Mouse (Mus musculus): ENCODE data around the gene Ank2.

DNA sequence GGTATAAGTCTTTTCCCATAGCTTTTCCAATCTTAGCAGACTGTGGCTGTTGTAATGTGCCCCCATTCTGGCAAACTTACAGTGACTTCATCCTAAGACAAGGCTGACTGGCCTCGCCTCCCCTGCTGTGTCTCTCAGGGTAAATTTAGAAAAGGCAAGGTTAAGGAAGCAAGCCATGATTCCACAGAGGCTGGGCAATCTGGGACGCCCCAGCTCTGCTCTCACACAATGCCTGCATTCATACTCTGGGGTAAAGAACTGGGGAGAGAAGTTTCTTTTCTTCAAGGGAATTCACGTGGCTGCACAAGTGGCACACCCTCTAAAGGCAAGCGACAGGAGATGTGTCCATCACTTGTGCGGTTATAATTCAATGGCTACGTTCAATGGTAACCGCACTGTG is 505.0 kb downstream of the Ank2 start:
- TF ChIP-seq POLR2A (IDR thresholded peaks at IDR 0.05; ENCODE audit: borderline replicate concordance, low read depth, low read length) (no peak), CTCF (IDR thresholded peaks at IDR 0.05; ENCODE audit: low read depth, low read length) (no peak)
